Mouse (Mus musculus) layer of hippocampus, postnatal 14 days (tissue): ENCODE results near the gene Gngt2. TPM values are rescaled to one million over a fixed set of nuclear protein-coding genes. Genes with fewer than 3 reads are reported as not detected.
"Not testable (repeated sequence)": the region's sequence is repeated elsewhere in the genome, so short reads cannot be mapped to it uniquely, and the experiment has no call there.

Source experiments
- DNase-seq, 2 experiments: peaks; one replicate each; pipeline ENCODE4 v3.0.0; 2021 to 2022; ENCODE audit warnings: low spot score in 2 of 2, mixed read lengths in 1 of 2
- total RNA-seq, 2 experiments: library from RNA; stranded (reverse); gene quantifications; 2 replicates each; pipeline ENCODE4 v1.2.3; 2021

The Gngt2 gene
- total RNA-seq, 2 experiments from 2014 or later: 1.8 to 2.6 TPM

DNA sequence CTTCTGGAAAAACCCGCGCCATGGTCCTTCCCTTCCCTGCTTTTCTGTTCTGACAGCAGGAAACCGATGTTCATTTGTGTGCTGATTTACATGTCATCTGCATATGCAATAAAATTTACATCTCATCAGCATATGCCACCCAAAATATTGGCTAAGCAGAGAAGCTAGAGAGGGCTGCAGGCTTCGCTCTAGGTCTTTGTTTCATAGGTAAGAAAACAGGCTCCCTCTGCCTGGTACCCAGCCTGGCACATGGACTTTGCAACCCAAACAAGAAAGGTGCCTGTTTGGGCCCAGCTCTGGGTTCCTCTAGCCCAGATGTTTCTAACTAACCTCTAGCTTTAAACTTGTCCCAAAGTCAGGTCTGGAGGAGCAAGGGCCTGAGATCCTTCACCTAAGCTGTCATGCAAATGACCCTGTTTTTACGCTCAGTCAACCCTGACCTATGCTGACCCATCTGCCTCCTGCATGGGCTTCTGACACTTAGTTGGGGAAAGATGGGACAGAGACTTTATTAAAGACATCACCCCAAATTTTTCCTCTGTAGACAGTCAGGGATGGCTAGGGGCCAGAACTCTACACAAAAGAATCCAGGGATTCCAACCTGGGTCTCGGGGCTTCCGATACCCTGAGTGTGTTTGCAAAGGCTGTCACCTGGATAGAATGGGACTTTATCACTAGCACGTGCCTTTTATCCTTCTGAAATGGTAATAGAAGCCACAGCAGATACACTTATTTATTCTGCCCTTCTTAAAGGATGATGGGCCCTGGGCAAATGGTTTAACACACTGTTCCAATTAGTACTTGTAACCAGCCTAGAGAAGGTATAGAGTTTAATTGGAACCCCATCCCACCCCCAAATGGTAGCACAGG is 2.2 kb downstream of the Gngt2 start:
- DNase-seq: no peak

DNA sequence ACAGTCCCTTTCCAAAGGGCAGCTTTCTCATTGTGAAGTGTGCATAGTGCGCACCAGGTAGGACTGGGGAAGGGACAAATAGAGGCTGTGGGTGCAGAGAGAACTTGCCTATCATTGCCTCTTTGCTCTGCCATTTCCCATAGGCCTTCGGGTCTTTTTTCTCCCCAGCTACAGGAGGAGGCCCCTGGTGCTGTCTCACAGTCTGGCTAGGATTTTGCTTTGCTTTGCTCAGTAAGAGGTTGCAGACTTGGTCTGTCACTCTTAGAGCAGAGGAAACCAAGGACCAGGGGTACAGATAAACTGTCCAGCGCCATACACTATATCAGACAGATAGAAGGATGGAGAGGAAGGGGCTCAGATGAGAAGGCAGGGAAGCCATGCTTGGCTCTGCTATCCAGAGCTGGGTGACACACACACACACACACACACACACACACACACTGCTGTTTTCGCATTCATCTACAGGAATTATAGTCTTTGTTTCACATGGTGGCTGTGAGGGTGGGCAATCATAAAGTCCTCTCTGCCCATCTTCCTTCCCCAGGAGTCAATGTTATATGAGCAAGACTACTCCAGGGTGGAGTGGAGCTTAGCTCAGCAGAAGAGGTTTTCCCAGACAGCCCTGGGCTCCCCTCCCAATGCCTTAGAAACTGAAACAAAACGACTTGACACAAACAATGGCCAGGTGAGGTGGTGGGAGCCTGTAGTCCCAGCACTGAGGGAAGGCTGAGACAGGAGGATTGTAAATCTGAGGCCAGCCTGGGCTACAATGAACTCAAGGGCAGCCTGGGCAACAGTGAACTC is 3.9 kb downstream of the Gngt2 start:
- DNase-seq: no peak

DNA sequence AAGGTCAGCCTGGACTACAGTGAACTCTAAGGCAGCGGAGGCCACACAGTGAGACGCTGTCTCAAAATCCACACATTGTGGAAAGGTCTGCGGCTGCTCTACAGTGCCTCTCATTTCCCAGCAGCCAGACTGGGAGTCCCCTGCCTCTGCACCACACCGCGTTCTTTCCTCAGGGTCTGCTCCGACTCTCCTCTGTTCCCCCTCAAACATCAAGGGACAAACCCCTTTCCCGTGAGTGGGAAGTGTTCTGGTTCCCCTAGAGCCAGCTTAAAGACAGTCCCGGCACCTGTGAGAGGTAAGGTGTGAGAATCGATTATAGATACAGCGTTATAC is 4.4 kb downstream of the Gngt2 start:
- no peak for DNase-seq

DNA sequence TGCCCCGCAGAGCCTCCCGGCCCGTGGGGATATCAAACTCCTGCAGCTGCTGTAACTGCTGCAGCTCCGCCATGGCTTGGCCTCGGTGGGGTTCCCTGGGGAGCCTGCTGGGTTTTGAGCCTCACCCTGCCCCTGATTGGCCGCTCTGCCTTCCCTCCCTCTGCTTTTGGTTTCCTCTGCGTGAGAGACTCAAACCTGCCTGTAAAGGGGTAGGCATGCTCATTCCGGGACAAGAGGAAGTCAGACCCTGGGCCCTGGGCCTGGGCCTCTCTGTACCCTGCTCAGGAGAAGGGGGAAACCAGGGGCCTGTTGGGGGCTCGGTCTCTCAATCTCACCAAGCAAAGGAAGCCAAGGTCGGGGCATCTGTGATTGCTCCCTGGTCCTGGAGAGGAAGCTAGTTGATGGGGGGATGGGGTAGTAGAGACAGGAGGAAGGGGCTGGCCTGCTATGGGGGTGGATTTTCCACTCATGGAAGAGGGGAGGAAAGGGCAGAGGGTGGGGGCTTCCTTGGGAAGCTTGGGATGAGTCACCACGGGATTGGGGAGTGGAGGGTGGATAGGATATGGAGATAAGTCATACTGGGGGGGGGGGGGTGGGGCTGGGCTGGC is 5.2 kb downstream of the Gngt2 start, which contains the start of gene Abi3:
Gene Abi3, minus strand, starts transcription at position 403 of the 608 bp plus-strand sequence.
- no peak for DNase-seq

DNA sequence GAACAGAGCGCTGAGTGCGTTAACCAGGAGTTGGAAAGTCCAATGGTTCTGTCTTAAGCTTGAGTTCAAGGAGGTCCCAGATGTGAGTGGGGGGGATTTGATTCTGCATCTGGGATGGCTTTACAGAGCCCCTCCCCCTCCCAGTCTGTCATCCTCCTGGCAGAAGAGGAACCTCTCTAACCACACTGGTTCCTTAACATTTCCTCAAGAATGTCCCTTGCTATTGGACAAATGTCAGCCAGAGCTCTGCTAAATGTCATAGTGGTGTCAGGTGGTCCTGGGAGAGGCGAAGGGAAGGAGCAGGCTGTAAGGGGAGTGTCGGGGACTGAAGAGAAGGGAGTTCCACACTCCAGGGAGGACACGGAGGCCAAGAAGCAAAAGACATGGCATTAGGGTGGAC is 5.9 kb downstream of the Gngt2 start:
- no peak for DNase-seq

DNA sequence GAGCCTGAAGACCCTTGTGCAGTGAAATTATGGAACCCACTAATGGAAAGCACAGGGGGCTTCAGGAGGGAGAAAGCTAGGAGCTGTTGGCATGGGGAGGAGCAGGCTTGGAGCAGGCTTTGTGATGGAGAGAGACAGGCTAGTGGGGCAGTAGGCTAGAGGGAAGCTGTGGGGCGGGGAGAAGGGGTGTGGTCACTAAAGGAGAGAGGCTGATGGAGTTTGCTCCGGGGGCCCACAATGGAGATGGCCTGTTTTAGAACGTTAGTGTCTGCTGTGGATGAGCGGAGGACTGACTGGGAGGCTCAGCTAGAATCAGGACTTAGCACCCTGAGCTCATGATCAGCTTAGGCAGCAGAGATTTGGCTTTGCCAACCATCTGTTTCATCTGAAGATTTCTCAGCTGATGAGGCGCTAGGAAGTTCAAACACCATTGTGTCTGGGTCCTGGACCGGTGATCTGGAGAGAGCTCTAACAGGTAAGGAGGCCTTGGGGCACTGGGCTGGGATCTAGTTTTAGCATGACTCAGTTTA is 6.5 kb downstream of the Gngt2 start:
- DNase-seq: no peak

DNA sequence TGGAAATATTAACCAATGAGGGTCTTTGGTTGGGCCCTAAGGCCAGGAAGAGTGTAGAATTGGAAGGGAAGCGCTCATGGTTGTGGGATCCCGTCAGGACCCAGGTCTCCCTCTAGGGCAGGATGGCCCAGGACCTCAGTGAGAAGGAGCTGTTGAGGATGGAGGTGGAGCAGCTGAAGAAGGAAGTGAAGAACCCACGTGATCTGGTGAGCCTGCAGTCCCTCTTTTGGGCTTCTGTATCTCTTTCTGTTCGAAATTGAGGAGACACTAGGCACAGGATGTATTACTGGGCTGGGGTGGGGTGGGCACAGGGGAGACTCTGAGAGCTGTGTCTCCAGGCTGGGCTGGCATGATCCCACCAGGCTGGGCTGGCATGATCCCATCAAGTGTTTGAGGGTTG is 7.9 kb downstream of the Gngt2 start:
- no peak for DNase-seq

DNA sequence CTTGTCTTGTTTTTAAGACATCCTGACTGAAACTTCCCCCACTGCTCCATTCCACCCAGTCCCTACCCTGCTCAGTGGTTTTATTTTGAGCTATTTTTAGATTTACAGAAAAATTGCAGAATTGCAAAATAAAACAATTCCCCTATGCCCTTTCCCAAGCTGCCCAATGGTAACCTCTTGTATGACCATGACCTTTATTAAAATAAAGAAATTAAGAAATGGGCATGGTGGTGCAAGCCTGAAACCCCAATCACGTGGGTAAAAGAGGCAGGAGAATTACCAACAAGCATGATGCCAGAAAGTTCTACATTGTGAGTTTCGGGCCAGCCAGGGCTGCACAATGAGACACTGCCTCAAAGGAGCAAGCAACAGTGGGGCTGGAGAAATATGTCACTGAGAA is 13.9 kb downstream of the Gngt2 start:
- DNase-seq: no peak

DNA sequence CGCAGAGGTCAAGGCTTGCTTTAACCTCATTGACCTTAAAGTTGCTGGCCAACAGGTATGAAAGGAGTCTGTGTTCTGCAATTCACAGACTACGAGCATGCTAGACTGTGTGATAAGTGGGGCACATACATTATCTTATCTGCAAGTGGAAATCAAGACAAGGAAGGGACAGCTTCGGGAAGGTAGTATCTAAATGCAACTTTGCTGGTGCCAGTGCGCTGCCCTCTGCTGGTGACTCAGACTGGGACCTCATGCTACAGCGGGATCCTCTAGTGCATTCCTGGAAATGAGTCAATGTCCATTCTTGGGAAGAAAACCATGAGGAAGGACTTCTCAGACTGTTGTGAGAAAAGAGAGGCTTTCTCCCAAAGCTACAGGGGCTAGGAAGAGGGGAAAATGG is 16.7 kb downstream of the Gngt2 start:
- DNase-seq: no peak

DNA sequence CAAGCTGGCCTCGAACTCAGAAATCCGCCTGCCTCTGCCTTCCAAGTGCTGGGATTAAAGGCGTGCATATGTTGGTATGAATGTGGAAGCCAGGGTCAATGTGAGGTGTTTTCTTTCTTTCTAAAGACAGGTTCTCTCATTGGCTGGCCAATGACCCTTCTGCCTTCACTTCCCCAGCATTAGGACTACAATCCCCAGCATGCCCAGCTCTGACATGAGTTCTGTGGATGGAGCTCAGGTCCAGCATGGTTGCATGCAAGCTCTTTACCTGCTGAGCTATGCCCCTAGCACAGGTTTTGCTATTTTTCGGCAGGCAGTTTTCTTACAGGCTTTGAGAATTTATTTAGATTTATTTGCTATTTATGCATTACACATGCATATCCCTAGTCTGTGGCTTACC is 20.3 kb downstream of the Gngt2 start:
- DNase-seq: no peak

DNA sequence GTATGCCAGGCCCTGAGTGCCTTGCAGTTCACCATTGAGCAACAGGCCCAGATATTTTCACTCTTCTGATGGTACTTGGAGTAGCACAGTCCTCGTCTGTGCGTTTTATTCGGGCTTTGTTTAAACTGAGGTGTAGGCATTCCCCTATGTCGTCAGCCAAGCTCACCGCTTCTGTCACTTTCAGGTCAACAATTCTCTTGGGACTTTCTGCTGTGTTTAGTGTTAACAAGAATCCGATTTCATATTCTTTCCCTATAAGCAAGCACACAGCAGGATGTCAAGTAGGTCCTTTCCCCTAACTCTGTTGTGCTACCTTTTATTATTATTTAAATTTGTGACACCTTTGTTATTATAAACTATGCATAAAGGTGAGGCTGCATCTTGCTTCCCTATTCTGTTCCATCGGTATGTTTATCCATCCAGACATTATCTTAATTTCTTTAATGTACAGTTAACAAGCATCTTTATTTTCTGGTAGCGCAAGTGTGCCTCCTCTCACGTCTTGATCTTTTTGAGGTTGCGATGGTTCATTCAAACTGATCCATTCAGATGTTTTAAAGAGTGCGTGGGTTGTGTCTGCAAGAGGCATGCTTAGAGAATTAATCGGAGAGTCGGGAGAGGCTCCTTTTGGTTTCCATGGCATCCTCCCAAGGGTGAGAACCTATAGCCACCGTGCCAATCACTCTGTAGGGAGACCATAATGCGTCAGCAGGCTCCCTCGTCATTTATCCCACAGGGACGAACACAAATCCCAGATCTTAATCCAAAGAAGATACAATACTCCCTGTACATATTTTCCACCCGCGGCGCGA is 20.9 kb downstream of the Gngt2 start:
- no peak for DNase-seq

DNA sequence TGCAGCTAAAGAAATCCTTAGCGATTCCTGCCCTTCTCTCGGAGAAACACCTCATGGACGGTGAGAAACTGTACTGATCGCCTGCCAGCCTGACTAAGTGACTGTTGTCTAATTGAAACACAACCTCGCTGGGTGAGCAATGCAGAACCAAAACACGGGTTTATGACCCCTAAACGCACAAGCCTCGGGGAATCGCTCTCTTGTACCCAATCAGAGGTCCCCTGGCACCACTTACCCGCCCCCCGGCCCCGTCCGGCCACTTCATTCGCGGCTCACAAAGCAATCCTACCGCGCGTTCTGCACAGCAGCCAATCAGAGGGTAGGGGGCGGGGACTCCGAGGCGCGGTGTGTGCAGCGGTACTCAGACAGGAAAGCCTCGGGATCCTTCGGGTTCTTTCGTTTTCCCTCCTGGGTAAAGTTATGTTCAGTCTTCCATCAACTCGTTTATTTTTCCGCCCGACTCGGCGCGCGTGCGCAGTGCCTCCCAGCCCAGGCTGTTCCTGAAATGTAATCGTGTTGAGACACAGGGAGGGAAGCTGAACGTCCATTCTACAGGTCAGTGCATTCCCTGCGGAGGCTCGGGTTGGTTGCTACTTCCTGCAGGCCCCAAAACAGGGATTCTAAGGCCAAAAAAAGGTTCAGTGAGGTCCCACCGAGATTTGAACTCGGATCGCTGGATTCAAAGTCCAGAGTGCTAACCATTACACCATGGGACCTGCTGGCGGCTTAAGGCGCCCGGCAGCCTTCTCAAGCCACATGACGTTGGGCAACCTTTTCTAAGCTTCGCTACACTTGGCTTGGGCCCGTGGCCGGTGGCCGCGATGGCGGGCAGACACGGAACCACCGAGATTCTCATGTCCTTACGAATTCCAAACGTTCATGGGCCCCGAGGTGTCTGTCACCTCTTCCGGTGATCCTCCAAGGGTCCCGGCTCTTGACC is 21.8 kb downstream of the Gngt2 start:
- DNase-seq: peak; percentile 98

DNA sequence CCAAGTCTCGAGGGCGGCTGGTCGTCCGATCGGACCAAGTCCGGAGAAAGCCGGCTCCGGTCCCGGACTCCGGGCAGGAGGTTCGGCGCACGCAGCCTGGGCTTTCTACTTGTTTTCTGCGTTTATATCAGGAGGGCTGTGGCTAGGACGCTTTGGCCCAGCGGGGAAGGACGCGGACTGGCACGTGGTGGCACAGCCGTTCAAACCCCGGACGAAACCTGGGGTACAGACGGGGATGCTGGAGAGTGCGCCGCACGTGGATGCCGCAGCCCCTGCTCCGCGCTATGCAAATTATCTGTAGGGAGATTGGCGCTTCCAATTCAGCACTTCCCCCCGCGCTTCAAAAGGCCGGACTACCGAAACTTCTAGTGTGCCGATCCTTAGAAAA is 22.4 kb downstream of the Gngt2 start:
- no peak for DNase-seq

DNA sequence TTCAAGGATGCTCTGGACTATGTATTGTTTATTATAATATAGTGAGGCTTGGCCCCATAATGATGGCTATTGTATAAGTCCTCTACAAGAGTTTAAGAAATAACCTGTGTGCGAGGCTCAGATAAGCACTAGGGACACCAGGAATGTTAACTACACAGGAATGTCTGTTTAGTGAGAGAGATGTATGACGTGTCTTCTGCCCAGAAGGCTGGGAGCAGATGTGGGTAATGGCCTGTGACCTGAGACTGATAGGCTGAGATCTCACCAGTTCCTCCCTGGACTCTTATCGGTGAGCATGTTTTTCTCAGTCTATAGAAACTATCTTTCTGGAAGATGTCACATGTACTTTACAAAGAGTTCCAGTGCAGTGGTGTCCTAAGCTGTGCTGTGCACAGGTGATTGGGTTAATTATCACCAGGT is 23.1 kb downstream of the Gngt2 start:
- DNase-seq: no peak

DNA sequence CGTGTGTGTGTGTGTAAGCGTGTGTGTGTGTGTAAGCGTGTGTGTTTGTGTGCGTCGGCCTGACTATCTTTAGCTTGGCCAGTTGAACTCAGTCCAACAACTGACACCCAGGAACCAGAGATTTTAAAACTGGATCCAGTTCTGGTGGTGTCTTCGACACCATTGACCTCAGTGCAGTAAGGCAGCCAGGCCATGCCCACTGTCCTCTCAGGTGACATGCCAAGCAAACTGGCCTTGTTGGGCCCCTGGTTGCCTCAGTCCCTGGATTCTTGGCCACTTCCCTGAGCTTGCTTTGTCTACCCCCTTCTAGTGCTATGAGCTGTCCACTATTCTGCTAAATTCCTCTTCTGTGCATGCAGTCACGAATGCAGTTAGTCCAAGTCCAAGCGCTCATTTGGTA is 24.4 kb downstream of the Gngt2 start:
- DNase-seq: no peak

DNA sequence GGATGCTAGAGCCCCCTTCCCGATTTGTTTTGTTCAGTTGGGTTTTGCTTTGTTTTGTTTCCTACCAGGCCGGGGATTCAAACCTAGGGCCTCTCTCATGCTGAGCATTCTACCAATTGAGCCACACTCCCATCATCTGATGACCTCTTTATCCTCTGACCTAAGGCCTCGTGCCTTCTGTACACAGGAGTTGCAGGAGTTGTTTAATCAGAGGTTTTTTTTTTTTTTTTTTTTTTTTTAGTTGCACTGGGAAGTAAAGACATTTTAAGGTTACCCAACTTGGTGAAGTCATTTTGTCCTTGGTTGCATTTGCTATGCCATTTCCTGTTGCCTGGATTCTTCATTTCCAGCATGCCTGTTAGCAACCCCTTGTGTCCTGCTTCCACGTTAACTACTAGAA is 32.4 kb downstream of the Gngt2 start:
- DNase-seq: no peak

DNA sequence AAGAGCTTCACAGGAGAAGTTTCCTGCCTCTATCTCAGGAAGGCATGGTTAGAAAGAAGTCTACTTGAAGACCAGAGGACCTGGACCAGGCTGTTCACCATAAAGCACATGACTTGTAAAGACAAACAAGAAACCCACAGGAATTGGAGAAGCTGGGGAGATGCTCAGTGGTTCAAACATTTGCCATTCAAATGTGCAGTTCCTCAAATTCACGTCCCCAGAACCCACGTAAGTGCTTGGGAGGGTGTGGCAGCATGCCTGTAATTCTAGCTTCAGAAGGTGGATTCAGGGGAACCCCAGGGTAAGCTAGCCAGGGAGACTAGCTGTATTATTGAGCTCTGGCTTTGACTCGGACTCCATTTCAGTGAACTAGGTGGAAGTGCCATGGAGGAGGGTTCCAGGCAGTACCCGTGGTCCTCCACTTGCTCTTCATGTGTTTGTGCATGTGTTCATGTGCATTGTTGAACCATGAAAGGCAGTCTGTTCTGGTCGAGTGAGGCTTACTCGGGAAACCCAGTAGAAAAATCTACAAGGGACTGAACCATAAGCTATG is 33.0 kb downstream of the Gngt2 start:
- no peak for DNase-seq

DNA sequence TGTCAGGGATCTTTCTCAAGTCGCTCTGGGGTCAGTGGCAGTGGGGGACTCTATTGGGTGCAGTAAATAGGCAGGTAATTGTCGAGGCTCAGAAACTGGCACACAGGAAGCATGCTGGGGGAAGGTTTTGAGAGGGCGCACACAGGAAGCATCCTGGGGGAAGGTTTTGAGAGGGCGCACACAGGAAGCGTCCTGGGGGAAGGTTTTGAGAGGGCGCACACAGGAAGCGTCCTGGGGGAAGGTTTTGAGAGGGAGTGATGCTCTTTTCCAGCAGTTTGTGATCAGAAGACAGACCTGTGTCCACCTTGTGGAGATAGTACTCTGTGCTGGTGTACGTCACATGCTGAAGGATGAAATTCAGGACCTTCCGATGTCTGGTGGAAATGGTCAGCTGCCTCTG is 38.8 kb downstream of the Gngt2 start:
- no peak for DNase-seq

DNA sequence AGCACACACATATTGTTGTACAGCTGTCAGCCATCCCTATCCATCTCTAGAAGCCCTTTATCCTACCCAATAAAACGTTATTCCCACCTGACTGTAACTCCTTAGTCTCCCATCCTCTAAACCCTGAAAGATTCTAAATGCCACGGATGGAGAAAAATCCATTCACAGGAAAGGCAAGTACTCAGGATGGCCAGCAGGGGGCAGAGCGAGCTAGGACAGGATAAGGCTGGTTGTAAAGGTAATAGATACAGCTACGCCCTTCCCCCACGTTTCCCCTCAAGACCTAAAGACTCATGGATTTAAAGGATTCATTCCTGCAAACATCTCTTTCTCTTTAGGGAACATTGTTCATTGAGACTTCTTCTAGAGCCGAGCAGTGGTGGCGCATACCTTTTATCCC is 39.3 kb downstream of the Gngt2 start:
- peak in 1 of 2 experiments; percentile 62 for DNase-seq

DNA sequence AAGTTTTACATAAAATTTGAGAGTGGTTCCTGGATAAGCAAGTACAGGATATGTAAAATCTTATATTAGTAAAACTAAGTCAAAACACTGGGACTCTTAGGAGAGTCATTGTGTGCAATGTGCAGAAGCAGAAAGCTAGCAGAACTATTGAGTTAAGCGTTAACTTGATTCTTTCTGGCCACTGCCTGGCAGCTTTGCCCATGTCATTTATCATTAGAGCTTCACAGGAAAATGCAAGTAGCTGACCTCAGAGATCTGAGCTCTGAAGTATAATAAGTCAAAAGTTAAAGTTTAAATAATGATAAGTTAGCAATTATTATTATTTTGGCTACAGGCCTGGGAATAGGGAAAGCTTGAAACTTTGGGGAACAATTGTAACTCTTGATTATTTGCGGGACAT is 42.8 kb downstream of the Gngt2 start:
- DNase-seq: not testable (repeated sequence)
